Comparison of ENCODE assay signal across 8 mouse cellular contexts in the genomic region with DNA sequence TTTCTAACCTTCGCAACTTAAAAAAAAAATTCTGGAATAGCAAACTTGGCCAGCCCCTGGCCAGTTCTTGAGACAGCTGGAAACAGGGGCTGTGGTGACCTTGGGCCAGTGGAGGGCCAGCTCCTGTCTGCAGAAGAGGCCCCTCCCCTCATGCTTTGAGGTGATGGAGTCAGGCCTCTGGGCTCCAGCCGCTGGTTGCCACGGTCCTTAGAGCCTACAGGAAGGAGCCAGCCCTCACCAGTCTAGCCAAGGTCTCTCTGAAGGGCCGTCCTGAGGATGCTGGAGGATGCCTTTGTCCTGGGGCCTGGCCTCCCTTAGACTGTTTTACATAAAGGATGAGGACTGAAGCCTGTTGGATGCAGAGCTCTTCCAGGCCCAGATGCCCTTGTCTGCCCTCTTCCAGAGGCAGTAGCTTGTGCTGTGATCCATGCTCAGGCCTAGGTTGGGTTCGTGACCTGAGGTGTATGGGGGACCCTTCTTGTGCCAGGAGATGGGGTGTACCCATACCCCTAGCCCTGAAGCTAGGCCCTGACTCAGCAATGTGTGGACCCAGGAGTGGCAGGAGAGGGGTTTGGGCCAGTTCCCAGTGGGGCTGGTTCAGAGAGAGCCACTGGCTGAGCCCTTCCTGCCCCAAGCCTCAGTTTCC. TPM values are rescaled to one million over a fixed set of nuclear protein-coding genes. Genes with fewer than 3 reads are reported as not detected.
DNase-seq lines count a peak whose midpoint lies in the region; ATAC-seq and TF ChIP-seq lines count a peak whose summit lies in the region.

No protein-coding gene starts in this region.

- H3K27me3 ChIP-seq in spleen, adult 2 months (ENCODE audit: control insufficient read depth, insufficient read depth, low read length): peaks cover 6% of the 10 kb centered on the region
- H3K27me3 ChIP-seq in intestine, postnatal 0 days (replicated peaks; ENCODE audit: control insufficient read depth, insufficient read depth, low read length): no peaks in the 10 kb centered on the region
- H3K27me3 ChIP-seq in neural tube, embryonic 12.5 days (replicated peaks): no peaks in the 10 kb centered on the region

- DNase-seq in cerebellum, adult 11 months: peak; percentile 39
- DNase-seq in cerebellum, adult 8-10 months: no peak
- DNase-seq in spleen, adult 2 months (ENCODE audit: low read depth in 1 of 2, low spot score in 2 of 2): no peak
- DNase-seq in spleen, postnatal 4 days (ENCODE audit: low spot score in 2 of 2): no peak
- DNase-seq in spleen, adult 18-20 months: no peak
- no peak for DNase-seq in kidney, adult 8-10 months

- no peaks in the 10 kb centered on the region for H3K9me3 ChIP-seq in intestine, postnatal 0 days (ENCODE audit: control insufficient read depth)
- no peaks in the 10 kb centered on the region for H3K9me3 ChIP-seq in neural tube, embryonic 12.5 days

- H3K4me3 ChIP-seq in spleen, adult 2 months (ENCODE audit: extremely low read depth, insufficient read depth, insufficient read length): peak overlapping the region; percentile 59; the same call in 1 of the 2 replicates
- peak overlapping the region; percentile 48 for H3K4me3 ChIP-seq in intestine, postnatal 0 days (ENCODE audit: low read depth, low read length)
- H3K4me3 ChIP-seq in neural tube, embryonic 12.5 days: peak overlapping the region; percentile 74

- H3K4me2 ChIP-seq in intestine, postnatal 0 days (replicated peaks; ENCODE audit: low read depth): peak overlapping the region; percentile 90
- peak overlapping the region; percentile 95 for H3K4me2 ChIP-seq in neural tube, embryonic 12.5 days (replicated peaks)

- H3K36me3 ChIP-seq in spleen, adult 2 months (ENCODE audit: control insufficient read depth, insufficient read depth, low read length): no peaks in the 10 kb centered on the region
- H3K36me3 ChIP-seq in intestine, postnatal 0 days (ENCODE audit: control insufficient read depth, insufficient read depth): no peaks in the 10 kb centered on the region
- H3K36me3 ChIP-seq in neural tube, embryonic 12.5 days: no peaks in the 10 kb centered on the region

- no peak overlapping the region for H3K27ac ChIP-seq in spleen, adult 2 months (ENCODE audit: insufficient read depth, low read length)
- no peak overlapping the region for H3K27ac ChIP-seq in intestine, postnatal 0 days (ENCODE audit: low read depth, low read length)
- 0 out of 2 replicates have a peak overlapping the region, but pooled peaks have one; percentile 59 for H3K27ac ChIP-seq in neural tube, embryonic 12.5 days

- TF ChIP-seq CTCF in spleen, adult 2 months (IDR thresholded peaks at IDR 0.05; ENCODE audit: extremely low read depth, insufficient read depth, insufficient read length, insufficient replicate concordance): no peak
- TF ChIP-seq CTCF in intestine, postnatal 0 days (IDR thresholded peaks at IDR 0.05; ENCODE audit: low read depth): no peak

- H3K9ac ChIP-seq in intestine, postnatal 0 days (ENCODE audit: low read depth, low read length): peak overlapping the region; percentile 55; the same call in 1 of the 2 replicates
- peak overlapping the region; percentile 89 for H3K9ac ChIP-seq in neural tube, embryonic 12.5 days

- 24% methylated on average over 5 of the region's 5 CpGs for WGBS in spleen, adult 2 months
- 37% methylated on average over 5 of the region's 5 CpGs for WGBS in intestine, postnatal 0 days
- 20% methylated on average over 5 of the region's 5 CpGs for WGBS in neural tube, embryonic 12.5 days

- no peak for TF ChIP-seq POLR2A in spleen, adult 2 months (IDR thresholded peaks at IDR 0.05; ENCODE audit: low read depth, low read length)

- peak; percentile 10; the same call in 1 of the 2 replicates for ATAC-seq in intestine, postnatal 0 days
- peak; percentile 64 for ATAC-seq in neural tube, embryonic 12.5 days (ENCODE audit: low FRiP score, low read depth)

- H3K4me1 ChIP-seq in spleen, adult 2 months (ENCODE audit: control insufficient read depth, insufficient read depth, insufficient read length): peaks cover 2% of the 10 kb centered on the region; the same call in 1 of the 2 replicates
- 0 out of 2 replicates have a peak, but pooled peaks cover 3% of the 10 kb centered on the region for H3K4me1 ChIP-seq in intestine, postnatal 0 days (replicated peaks; ENCODE audit: control insufficient read depth, insufficient read depth, low read length)
- peaks cover 46% of the 10 kb centered on the region for H3K4me1 ChIP-seq in neural tube, embryonic 12.5 days

RNA-seq across cellular contexts. Expression of gene Fam69b, which starts 0.7 kb away (rescaled TPM):
- polyA plus RNA-seq in spleen, adult 2 months (2012; rRNA removed): 3.0 and 3.6 TPM in 2 replicates
- 6.8 and 6.9 TPM in 2 replicates for polyA plus RNA-seq in intestine, postnatal 0 days (2015; fragmentation: Nextera tagmentation; extraction: Ambion mirVana)
- polyA plus RNA-seq in neural tube, embryonic 12.5 days (2016; fragmentation: Nextera tagmentation; extraction: Ambion mirVana): 66.1 and 76.2 TPM in 2 replicates

RNA-seq across cellular contexts. Expression of gene Agpat2, which starts 24.7 kb away (rescaled TPM):
- polyA plus RNA-seq in spleen, adult 2 months (2012; rRNA removed): 22.7 and 27.7 TPM in 2 replicates
- 124 and 128 TPM in 2 replicates for polyA plus RNA-seq in intestine, postnatal 0 days (2015; fragmentation: Nextera tagmentation; extraction: Ambion mirVana)
- polyA plus RNA-seq in neural tube, embryonic 12.5 days (2016; fragmentation: Nextera tagmentation; extraction: Ambion mirVana): 7.1 TPM in 2 replicates

RNA-seq across cellular contexts. Expression of gene Lcn4, which starts 42.2 kb away (rescaled TPM):
- polyA plus RNA-seq in spleen, adult 2 months (2012; rRNA removed): 0.90 and 1.3 TPM in 2 replicates
- not detected in 2 replicates for polyA plus RNA-seq in intestine, postnatal 0 days (2015; fragmentation: Nextera tagmentation; extraction: Ambion mirVana)
- not detected in 2 replicates for polyA plus RNA-seq in neural tube, embryonic 12.5 days (2016; fragmentation: Nextera tagmentation; extraction: Ambion mirVana)

RNA-seq across cellular contexts. Expression of gene Gm20532, which starts 42.5 kb away (rescaled TPM):
- polyA plus RNA-seq in spleen, adult 2 months (2012; rRNA removed): not detected in 2 replicates
- not detected in 2 replicates for polyA plus RNA-seq in intestine, postnatal 0 days (2015; fragmentation: Nextera tagmentation; extraction: Ambion mirVana)
- not detected in 2 replicates for polyA plus RNA-seq in neural tube, embryonic 12.5 days (2016; fragmentation: Nextera tagmentation; extraction: Ambion mirVana)

RNA-seq across cellular contexts. Expression of gene Egfl7, which starts 49.1 kb away (rescaled TPM):
- polyA plus RNA-seq in spleen, adult 2 months (2012; rRNA removed): 167 and 196 TPM in 2 replicates
- 54.4 and 65.2 TPM in 2 replicates for polyA plus RNA-seq in intestine, postnatal 0 days (2015; fragmentation: Nextera tagmentation; extraction: Ambion mirVana)
- 74.8 and 76.1 TPM in 2 replicates for polyA plus RNA-seq in neural tube, embryonic 12.5 days (2016; fragmentation: Nextera tagmentation; extraction: Ambion mirVana)
